Mouse (Mus musculus): ENCODE results near the gene Tha1. TPM values are rescaled to one million over a fixed set of nuclear protein-coding genes. Genes with fewer than 3 reads are reported as not detected.
"Not testable (repeated sequence)": the region's sequence is repeated elsewhere in the genome, so short reads cannot be mapped to it uniquely, and the experiment has no call there.

Gene Tha1
- total RNA-seq, 2 experiments from 2014 or later, result 3.8 to 4.0 TPM

DNA sequence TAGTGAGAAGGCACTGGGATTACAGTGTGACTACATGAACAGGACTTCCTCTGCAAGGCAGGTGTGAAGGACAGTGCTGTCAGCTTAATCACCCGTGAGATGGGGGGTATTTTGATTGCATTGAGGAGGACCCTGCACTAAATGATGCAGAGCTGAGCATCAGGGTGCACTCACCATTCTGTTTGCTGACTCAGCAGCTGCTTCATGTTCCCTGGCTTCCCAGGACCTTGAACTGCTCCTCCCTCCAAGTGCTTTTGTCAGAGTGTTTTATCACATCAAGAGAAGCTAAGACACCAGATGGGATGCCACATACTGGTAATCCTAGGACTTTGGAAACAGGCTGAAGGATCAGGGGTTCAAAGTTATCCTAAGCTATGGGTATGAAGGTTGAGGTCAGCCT, 17.3 kb downstream of the Tha1 start:
- DNase-seq (ENCODE audit: low spot score in 2 of 2), result no peak
- intact Hi-C loops (cut with DNase I), result no loop called here

DNA sequence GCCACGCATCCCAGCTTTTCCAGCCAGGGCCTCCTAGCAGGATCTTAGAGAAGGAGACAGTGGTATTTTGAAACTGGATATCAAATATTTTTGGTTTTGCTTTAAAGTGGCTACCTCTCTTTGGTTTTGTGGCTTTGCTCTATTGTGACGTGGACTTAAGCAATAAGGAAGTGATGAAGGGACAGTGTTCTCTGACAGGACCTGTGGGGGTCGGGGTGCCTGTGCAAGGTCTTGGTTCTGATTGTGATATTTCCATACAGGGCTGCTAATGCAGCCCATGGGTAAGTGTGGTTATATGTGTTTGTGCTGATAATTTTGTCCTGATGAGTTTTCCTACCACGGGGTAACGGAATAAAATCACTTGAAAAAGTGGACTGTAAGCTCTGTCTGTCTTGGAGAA, 17.9 kb downstream of the Tha1 start:
- DNase-seq (ENCODE audit: low spot score in 2 of 2), result no peak
- intact Hi-C loops (cut with DNase I), result no loop called here

DNA sequence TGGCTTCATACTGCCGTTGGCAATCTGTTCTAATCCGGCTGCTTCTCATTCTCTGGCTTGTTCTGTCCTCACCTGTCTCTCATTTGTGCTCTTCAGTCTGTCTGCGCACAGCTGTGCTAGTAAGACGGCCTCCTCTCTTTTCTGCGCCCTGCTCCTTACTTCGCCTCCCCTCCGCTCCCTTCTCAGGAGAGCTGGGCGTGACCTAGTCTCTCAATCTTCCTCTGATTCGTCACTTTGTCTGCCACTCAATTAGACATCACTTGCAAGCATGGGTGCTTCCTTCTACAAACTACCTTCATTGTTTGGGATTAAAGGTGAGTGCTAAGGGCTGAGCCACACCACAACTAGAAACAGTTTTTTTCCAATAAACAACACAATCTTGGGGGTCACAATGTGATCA, 19.0 kb downstream of the Tha1 start:
- DNase-seq (ENCODE audit: low spot score in 2 of 2), result no peak
- intact Hi-C loops (cut with DNase I), result no loop called here

DNA sequence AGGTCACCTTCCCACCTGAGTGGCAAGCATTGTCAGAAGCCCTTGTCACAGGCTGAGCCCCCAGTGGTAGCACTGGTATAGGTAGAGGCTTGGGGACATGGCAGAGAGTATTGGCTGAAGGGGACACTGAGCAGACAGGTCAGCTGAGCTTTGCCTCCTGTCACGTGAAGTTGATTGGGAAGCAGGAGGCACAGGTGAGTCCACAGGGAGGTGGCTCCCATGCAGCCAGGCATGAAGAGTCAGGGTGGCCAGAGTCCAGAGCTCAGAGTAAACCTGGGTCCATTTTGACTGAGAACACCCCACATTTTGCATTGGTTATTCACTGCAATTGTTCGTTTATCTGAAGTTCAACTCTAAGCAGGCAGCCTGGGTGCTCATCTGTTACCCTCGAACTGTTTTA, 20.4 kb downstream of the Tha1 start:
- intact Hi-C loops (cut with DNase I), result no loop called here
- DNase-seq (ENCODE audit: low spot score in 2 of 2), result no peak

DNA sequence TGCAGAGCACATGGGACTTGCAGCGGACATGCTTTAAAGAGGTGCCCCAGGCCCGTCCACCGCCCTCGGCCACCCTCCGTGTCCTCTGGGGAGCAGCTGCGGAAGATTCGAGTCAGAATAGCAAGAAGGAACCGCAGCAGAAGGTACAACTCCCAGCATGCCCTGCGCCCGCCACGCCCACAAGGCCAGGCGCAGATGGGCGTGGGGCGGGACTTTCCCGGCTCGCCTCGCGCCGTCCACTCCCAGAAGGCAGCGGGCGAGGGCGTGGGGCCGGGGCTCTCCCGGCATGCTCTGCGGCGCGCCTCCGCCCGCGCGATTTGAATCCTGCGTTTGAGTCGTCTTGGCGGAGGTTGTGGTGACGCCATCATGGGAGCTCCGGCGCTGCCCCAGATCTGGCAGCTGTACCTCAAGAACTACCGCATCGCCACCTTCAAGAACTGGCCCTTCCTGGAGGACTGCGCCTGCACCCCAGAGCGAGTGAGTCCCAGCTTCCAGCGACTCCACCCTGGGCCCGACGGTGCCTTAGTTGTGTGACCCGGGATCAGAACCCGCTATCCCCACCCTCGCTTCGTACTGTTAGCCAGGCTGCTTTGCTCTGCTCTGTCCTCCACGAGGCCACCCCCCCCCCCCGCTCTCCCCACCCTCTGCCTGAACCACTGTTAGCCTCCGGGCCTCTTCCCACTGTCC, 24.2 kb downstream of the Tha1 start, which contains the start of gene Birc5:
Gene Birc5, plus strand, starts transcription at position 267 of the 687 bp plus-strand sequence.
- intact Hi-C loops (cut with DNase I), result no loop called here

DNA sequence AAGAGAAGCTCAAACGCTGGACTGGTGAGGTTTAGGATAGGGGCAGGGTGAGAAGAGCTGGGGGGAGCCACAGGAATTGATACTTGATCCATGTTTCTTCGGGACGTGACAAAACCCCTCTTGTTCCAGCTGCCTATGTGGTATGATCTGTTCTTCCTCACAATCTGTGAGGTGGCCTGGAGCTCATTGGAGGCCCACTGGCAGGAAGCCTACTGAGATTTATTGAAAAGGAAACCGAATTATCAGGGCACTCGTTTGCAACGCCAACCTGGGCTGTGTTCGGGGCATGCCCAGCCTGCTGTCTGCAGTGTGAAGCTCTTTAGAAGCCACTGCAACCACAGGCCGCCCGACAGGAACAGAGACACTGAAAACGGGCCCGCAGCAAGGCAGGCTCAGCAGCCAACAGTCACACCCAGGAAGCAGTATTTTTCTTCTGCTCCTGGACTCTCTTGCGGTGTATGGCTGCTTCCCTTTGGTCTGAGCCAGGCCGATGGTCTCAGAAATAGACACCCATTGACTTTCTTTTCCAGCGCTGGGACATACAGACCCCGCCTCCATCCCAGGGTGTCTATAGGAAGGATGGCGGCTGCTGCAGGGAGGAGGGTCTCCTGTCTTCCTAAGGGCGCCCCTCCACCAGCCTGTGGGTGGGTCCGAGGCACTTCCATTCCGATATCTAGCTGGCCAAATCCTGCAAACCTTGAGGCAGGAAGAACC, 24.9 kb downstream of the Tha1 start:
- intact Hi-C loops (cut with DNase I), result no loop called here
- DNase-seq (ENCODE audit: low spot score in 2 of 2), result no peak

More for the DNA sequence above, 24.2 kb downstream of the Tha1 start, which contains the start of gene Birc5:
- DNase-seq (ENCODE audit: low spot score in 2 of 2), result peak; percentile 96 to 97

DNA sequence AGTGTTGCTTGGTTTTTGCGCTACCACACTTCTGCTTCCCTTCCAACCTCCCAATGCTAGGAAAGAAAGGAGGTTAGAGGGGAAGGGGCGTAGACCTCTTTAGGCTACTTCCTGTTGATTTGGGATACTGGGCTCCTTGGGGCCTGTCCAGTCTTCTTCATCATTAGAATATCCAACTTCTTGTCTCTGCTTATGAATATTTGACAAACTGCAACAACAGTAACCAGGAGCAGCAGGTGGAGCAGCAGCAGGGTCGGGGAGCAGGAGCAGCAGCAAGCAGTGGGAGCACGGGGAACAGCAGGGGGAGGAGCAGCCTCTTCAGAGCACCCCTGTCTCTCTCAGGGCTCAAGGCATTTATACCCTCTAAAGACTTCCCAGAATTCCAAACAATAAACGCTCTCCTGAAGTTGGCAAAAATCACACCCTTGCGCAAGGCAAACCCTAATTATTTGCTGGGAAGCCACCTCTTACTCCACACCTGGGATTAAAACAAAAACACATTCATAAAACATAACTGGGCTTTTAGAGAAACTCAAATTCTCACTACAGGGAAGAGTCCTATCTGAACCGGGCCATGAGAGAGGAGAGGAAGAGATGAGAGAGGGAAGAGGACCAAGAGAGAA, 25.6 kb downstream of the Tha1 start:
- intact Hi-C loops (cut with DNase I), result no loop called here
- DNase-seq (ENCODE audit: low spot score in 2 of 2), result no peak

DNA sequence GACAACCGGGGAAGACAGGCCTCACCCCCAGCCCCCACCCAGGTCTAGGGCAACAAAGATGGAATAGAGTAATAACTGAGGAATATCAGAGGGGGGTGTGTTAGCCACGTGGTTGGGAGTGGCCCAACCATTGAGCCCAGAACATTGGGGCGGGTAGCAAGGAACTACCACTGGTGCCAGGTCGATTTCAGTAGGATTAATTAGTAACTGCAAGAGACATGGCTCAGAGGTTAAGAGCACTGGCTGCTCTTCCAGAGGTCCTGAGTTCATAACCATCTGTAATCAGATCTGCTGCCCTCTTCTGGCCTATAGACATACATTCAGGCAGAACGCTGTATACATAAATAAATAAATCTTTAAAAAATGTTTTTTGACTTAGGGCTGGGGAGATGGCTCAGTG, 26.6 kb downstream of the Tha1 start:
- intact Hi-C loops (cut with DNase I), result no loop called here
- no peak for DNase-seq (ENCODE audit: low spot score in 2 of 2)

DNA sequence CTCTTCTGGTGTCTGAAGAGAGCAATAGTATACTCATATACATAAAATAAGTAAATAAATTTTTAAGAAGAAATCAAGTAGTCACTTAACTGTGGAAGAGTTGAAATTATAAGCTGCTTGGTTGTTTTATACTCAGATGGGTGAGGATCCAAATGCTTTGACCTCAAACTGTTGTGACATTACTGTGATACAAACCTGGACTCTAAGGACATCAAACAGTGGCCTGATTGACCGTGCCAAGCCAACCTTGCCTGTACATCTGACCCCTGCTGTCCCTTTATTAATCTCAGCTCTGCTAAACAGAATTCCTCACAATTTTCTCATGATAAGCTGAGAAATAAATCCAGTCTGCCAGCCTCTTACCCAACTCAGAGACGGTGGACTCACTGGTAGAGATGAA, 27.6 kb downstream of the Tha1 start:
- no peak for DNase-seq (ENCODE audit: low spot score in 2 of 2)
- intact Hi-C loops (cut with DNase I), result no loop called here

DNA sequence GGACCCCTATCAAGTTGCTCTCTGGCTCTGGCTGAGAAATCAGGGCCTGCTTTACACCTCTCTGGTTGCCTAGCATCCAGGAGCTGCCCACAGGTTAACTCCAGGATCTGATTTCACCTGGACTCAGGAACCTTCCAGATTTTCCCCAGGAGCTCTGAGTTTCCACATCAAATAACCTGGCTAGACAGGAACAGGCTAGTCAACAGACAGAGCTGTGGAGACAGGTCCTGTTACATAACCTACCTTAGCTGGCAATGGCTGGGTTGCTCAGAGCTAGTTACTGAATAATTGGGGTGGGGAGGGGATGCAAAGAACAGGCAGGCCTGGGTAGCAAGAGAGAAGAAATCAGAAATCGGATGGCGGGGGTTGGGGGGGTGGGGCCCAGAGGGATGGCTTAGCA, 28.3 kb downstream of the Tha1 start:
- intact Hi-C loops (cut with DNase I), result no loop called here

DNA sequence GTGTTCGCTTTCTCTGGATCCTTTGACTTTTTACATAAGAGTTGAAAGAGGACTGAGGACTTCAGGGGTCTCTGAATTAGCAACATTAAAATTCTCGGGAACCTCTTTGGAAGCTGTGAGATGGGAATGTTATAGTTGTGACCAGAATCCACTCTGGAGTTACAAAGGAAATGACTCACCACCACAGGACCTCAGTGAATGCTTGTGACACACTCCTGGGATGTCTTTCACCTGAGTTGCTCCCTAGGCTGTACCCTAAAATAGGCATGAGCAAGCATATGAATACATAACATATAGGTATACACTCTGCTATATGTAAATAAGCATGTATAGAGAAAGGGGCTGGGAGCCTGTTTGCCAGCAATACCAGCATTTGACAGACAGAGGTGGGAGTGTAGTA, 29.8 kb downstream of the Tha1 start:
- intact Hi-C loops (cut with DNase I), result no loop called here
- DNase-seq (ENCODE audit: low spot score in 2 of 2), result no peak

More for the DNA sequence above, 28.3 kb downstream of the Tha1 start:
- DNase-seq (ENCODE audit: low spot score in 2 of 2), result no peak

DNA sequence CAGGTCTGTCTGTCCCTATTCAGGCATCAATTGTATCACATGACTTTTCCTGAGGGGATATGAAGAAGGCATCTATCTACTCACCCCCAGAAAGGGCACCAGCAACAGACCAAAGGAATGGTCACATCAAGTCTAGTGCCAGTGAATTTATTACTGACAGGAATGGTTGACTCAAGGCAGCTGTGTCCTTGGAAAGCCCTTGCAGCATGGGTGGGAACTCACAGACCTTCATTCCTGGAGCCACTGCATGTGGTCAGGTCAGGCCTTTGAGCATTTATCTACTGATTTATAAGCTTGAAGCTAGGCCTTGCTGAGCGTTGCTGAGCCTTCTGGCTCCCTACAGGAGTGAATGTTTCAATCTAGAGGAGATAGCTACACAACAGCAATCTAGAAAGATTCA, 32.4 kb downstream of the Tha1 start:
- no peak for DNase-seq (ENCODE audit: low spot score in 2 of 2)
- intact Hi-C loops (cut with DNase I), result no loop called here

DNA sequence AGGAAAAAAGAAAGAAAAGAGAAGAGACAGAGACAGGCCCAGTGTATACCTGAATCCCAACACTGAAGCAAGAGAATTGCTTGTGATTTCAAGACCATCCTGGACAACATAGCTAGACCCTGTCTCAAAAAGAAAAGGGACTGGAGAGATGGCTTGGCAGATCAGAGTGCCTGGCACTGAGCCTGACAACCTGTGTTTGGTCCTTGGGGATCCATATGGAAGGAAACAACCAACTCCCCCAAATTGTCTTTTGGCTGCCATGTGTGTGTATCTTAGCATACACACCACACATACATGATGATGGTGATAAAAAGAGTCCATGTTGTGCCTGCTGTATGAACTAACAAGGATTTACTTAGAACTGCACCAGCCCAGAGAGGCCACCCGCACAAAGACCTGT, 34.3 kb downstream of the Tha1 start:
- no peak for DNase-seq (ENCODE audit: low spot score in 2 of 2)
- intact Hi-C loops (cut with DNase I), result no loop called here

DNA sequence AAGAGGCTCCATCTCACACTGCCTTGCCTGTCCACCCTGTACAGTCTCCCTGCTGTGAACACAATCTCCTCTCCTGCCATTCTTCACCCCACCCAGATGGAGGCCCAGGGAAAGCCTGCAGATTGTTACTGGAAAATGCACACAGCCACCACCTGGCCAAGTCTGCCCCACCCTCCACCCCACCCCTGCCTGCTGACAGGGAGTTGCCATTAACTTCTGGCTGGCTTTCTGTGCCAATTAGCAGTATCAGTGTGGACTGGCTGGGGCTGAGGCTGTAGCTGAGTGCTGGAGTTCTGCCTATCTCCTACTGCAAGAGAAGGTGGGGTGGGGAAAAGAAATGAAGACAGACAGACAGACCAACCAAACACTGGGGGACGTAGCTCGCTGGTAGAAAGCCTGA, 34.7 kb downstream of the Tha1 start:
- no peak for DNase-seq (ENCODE audit: low spot score in 2 of 2)
- intact Hi-C loops (cut with DNase I), result no loop called here

DNA sequence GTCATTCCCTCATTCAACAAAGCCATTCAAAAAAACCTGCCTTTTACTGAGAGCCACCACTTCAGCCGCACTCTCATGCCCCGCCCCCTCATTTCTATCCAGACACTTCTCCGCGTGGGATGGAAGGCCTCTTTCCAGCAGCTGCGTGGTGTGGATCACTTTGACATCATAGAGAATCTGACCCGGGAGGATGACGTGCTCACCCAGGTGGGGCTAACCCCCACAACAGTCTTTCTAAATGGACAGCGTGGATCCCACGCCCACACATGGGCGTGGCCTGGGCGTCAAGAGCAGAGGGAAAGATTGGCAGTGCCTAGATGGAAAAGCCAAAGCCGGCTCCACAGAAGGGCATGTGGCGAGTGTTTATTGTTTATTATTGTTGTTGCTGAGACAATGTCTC, 37.0 kb downstream of the Tha1 start:
- DNase-seq (ENCODE audit: low spot score in 2 of 2), result peak; percentile 45 to 88
- intact Hi-C loops (cut with DNase I), result no loop called here

DNA sequence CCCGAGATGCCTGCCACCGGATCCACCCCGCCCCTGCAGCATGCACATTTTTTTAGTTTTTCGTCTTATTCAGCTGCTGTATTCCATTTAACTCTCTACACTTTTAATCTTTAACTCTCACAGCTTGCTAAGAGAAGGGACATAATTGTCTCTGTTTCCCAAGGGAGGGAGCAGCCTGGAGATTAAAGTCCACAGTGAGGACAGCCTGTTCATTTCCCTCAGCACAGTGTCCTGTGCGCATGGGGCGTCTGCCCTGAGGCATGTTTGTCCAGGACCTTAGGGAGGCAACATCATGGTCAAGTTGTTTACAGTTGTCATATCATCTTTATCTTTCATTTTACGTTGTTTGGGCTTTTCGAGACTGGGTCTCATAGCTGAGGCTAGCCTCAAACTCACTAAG, 39.2 kb downstream of the Tha1 start:
- intact Hi-C loops (cut with DNase I), result no loop called here
- no peak for DNase-seq (ENCODE audit: low spot score in 2 of 2)

DNA sequence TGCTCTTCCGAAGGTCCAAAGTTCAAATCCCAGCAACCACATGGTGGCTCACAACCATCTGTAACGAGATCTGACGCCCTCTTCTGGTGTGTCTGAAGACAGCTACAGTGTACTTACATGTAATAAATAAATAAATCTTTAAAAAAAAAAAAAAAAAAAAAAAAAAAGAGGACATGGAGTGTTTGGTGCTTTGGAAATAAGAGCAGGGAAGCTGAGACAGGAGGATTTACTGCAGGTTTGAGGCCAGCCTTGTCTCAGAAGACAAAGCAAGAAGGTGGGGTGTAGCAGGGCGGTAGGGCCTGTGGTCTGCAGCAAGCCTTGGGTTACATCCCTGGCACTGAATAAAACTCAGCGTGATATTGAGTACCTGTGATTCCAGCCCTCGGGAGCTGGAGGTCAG, 39.8 kb downstream of the Tha1 start:
- intact Hi-C loops (cut with DNase I); DNase-seq (ENCODE audit: low spot score in 2 of 2): not testable (repeated sequence)

DNA sequence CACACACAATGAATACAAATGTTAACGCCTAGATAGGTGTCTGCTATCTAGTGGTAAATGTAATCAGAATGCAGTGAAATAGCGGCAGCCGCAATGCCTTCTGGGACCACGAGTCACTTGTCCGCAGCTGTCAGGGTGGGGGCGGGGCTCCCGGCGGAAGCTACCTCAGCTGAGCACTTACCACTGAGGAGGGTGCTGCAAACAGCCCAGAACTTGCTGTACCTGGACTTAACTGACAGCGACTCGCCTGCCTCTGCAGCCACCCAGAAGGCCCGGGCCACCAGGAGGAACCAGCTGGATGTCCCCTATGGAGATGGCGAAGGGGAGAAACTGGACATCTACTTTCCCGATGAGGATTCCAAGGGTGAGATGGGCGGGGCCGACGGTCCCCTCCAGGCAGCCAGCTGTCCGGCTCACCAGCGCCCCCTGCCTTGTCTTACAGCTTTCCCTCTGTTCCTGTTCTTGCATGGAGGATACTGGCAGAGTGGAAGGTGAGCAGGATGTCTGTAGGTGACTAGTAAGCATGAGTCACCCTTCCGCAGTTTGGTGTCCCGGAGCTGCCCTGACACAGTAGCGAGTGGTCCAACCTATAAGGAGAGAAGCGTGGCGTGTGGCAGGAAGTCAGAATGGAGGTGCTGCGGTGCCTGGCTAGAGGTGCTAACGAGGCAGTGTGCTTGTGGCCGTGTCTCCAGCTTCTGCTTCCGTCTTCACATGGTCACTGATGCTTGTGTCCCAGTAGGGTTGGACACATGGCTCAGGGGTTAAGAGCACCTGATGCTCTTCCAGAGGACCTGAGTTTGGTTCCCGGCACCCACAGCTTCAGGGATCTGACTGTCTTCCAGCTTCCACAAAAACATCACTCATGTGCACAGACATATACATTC, 41.0 kb downstream of the Tha1 start:
- intact Hi-C loops (cut with DNase I), result no loop called here
- peak; percentile 65 to 70 for DNase-seq (ENCODE audit: low spot score in 2 of 2)

DNA sequence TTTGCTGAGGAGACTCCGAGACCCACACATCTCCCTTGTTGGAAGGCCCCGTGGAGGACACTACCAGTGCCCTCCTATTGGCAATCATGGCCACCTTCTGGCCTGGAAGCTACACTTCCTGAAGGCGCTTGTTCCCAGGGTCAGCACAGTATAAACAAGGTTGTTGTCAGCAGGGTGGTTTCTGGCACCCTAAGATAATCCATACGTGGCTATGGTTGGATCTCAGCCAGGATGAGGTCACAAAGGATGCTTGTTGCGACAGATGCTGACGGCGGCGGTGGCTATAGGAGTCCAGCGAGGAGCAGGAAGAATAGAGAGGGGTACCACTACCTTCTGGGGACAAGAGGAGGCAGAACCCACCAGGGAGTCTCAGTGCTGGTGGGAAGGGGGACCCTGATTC, 42.9 kb downstream of the Tha1 start:
- intact Hi-C loops (cut with DNase I), result no loop called here
- DNase-seq (ENCODE audit: low spot score in 2 of 2), result no peak

DNA sequence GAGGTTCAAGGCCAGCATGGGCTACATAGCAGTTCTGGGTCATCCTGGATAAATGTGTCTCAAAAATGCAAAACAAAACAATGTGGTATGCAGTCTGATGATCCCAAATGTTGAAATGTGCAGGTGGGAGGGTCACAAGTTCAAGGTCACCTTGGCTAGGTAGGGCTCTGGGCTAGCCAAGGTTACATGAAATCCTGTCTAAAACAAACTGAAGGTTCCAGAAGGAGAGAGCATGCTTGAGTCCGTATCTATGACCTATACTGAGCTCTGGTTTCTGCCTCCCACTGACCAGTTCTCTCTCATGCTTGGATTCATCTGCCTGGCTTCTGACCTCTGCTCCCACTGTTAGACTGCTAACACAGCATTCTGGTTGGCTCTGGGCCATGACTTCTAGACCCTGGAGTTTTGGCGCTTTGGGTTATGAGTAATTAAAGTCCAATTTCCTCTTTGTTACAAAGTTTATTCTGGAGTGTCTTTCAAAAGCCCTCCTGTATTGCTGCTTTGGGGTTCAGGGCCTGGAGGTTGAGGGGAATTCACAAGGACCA, 43.5 kb downstream of the Tha1 start:
- intact Hi-C loops (cut with DNase I), result loop anchor here (10.0 kb wide), 1 partner anchor 585 kb away; no protein-coding TSS in a partner anchor
- no peak for DNase-seq (ENCODE audit: low spot score in 2 of 2)
